Mouse (Mus musculus) cerebellum, adult 2 months (tissue): ENCODE results near the gene Vtcn1.

Source experiments
- CTCF ChIP-seq: fragments of 200-500 bp; IDR thresholded peaks from 2 replicates; pipeline ENCODE4 v1.5.1; 2011; ENCODE audit warnings: low read depth, mild to moderate bottlenecking, control low read depth, low read length, moderate library complexity, borderline replicate concordance; ENCODE audit not compliant: insufficient read depth
- POLR2A ChIP-seq: fragments of 200-500 bp; IDR thresholded peaks from 2 replicates; pipeline ENCODE4 v1.6.1; 2011; ENCODE audit warnings: low read length, control low read depth, borderline replicate concordance; ENCODE audit not compliant: insufficient read depth

- no peak for TF ChIP-seq POLR2A
- TF ChIP-seq CTCF, result no peak
Observed at GRCm38 (mm10) chr3:100777568-100777967, 47.7 kb upstream of the Vtcn1 start.
